Mouse (Mus musculus): ENCODE results near the gene Olfr1323. TPM values are rescaled to one million over a fixed set of nuclear protein-coding genes. Genes with fewer than 3 reads are reported as not detected.

Olfr1323 gene
- polyA plus RNA-seq (2014; fragmentation: Nextera tagmentation; extraction: Ambion mirVana), result not detected in 2 replicates

DNA sequence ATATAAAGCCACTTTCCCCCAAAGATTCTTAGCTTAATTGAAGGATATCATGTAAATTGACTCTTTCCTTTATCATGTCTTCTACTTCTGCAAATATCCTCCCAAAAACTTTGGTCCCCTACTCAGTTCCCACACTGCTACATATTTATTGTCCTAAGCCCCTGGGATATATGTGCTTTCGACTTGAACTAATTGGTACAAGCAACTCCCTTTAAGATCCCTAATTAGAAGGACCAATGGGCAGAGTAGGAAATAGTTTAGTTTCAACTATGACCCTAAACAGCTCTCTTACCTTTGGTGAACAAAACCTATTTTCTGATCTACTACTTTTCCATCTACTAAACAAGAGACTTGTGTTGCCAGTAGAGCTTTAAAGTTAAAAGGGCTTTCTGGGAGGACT lies at the start of gene Olfr1323:
Gene Olfr1323 (minus strand): TSS at position 101 of the 400 bp plus-strand sequence.
- no peak for ATAC-seq (ENCODE audit: low FRiP score)

GRCm38 (mm10) chrX:50012242-50012641 lies 6.9 kb downstream of the Olfr1323 start:
- Histone ChIP-seq H3K9me3 (ENCODE audit: control insufficient read depth, low read length) (no peaks in the 10 kb centered on the region), H3K4me1 (replicated peaks; ENCODE audit: control insufficient read depth, insufficient read depth, low read length) (no peaks in the 10 kb centered on the region), H3K9ac (no peak overlapping the region), H3K4me3 (replicated peaks; ENCODE audit: low read length) (no peak overlapping the region), H3K27ac (no peak overlapping the region), H3K4me2 (replicated peaks) (no peak overlapping the region), H3K36me3 (replicated peaks; ENCODE audit: control insufficient read depth, insufficient read depth) (no peaks in the 10 kb centered on the region), H3K27me3 (ENCODE audit: control insufficient read depth, insufficient read depth, low read length) (no peaks in the 10 kb centered on the region)
- 47% methylated on average over 4 of the region's 4 CpGs for WGBS
- DNase-seq (ENCODE audit: low spot score) (no peak), ATAC-seq (ENCODE audit: low FRiP score) (no peak)

More for the DNA sequence above, at the start of gene Olfr1323:
- 94% methylated on average over 1 of the region's 1 CpGs for WGBS
- DNase-seq (ENCODE audit: low spot score), result no peak
- Histone ChIP-seq H3K4me3 (replicated peaks; ENCODE audit: low read length) (no peak within 1 kb of the TSS), H3K9ac (no peak within 1 kb of the TSS), H3K4me2 (replicated peaks) (no peak within 1 kb of the TSS), H3K27ac (no peak within 1 kb of the TSS), H3K4me1 (replicated peaks; ENCODE audit: control insufficient read depth, insufficient read depth, low read length) (no peaks in the 10 kb centered on the region), H3K9me3 (ENCODE audit: control insufficient read depth, low read length) (no peaks in the 10 kb centered on the region), H3K27me3 (ENCODE audit: control insufficient read depth, insufficient read depth, low read length) (no peaks in the 10 kb centered on the region), H3K36me3 (replicated peaks; ENCODE audit: control insufficient read depth, insufficient read depth) (no peaks in the 10 kb centered on the region)

Other genes starting within 250 kb of the Olfr1323 start
- 10.4 and 15.3 TPM in 2 replicates for gene Igsf1, start 221.6 kb downstream of the Olfr1323 start, polyA plus RNA-seq (2014; fragmentation: Nextera tagmentation; extraction: Ambion mirVana)
- gene Olfr1322, start 127.9 kb downstream of the Olfr1323 start, polyA plus RNA-seq (2014; fragmentation: Nextera tagmentation; extraction: Ambion mirVana), result not detected in 2 replicates

Measured in hindbrain, embryonic 14.5 days (tissue).